Mouse (Mus musculus) liver, adult 2 months (tissue): ENCODE results near the gene Cactin. TPM values are rescaled to one million over a fixed set of nuclear protein-coding genes. Genes with fewer than 3 reads are reported as not detected.

ENCODE experiments used
- DNase-seq: peaks from one replicate; pipeline ENCODE4 v3.0.0-alpha.2; 2011; ENCODE audit warnings: low read depth, low spot score; ENCODE audit errors: extremely low read depth
- H3K27ac ChIP-seq: fragments of 200-500 bp; replicated peaks from 2 replicates; pipeline ENCODE4 v1.5.1; 2012; ENCODE audit warnings: low read depth, mild to moderate bottlenecking, control low read depth, inconsistent platforms, low read length; ENCODE audit not compliant: insufficient read depth
- H3K27me3 ChIP-seq: fragments of 200-500 bp; 2 replicates; pipeline ENCODE4 v1.6.1; 2012; ENCODE audit warnings: mild to moderate bottlenecking, moderate library complexity, low read length, inconsistent platforms; ENCODE audit not compliant: control insufficient read depth, insufficient read depth
- H3K36me3 ChIP-seq: fragments of 200-500 bp; 2 replicates; pipeline ENCODE4 v1.6.1; 2012; ENCODE audit warnings: low read length, inconsistent platforms; ENCODE audit not compliant: control insufficient read depth, insufficient read depth
- H3K4me1 ChIP-seq: fragments of 200-500 bp; 2 replicates; pipeline ENCODE4 v1.6.1; 2011; ENCODE audit warnings: low read length; ENCODE audit not compliant: control insufficient read depth, insufficient read depth
- H3K4me3 ChIP-seq: fragments of 200-500 bp; 2 replicates; pipeline ENCODE4 v1.5.1; 2011; ENCODE audit warnings: low read depth, mild to moderate bottlenecking, control low read depth, low read length, moderate library complexity; ENCODE audit not compliant: insufficient read depth
- H3K79me2 ChIP-seq: fragments of 200-500 bp; 2 replicates; pipeline ENCODE4 v1.6.1; 2012; ENCODE audit warnings: inconsistent platforms, mild to moderate bottlenecking, low read length, moderate library complexity; ENCODE audit not compliant: control insufficient read depth, insufficient read depth
- H3K9ac ChIP-seq: fragments of 200-500 bp; 2 replicates; pipeline ENCODE4 v1.6.1; 2012; ENCODE audit warnings: low read depth, mild to moderate bottlenecking, control low read depth, inconsistent platforms, low read length
- CTCF ChIP-seq: fragments of 200-500 bp; IDR thresholded peaks from 2 replicates; pipeline ENCODE4 v1.5.1; 2011; ENCODE audit warnings: low read depth, low read length, control low read depth
- POLR2A ChIP-seq: fragments of 200-500 bp; IDR thresholded peaks from 2 replicates; pipeline ENCODE4 v1.6.1; 2011; ENCODE audit warnings: low read length, control low read depth; ENCODE audit not compliant: insufficient read depth; ENCODE audit errors: extremely low read depth
- WGBS: fragments of 180-500 bp; shearing (Covaris S2); methylation state at CpG from one replicate; pipeline ENCODE4 v1.1.7; 2018; 5-methylcytosine and 5-hydroxymethylcytosine counted together
- polyA plus RNA-seq: library from polyadenylated mRNA; depleted of rRNA; stranded (reverse); fragments of >200 nt; gene quantifications from 2 replicates; pipeline ENCODE4 v1.2.3, GENCODE M21; 2012
- total RNA-seq: library from RNA; depleted of rRNA; stranded (reverse); fragments of >200 nt; gene quantifications from 2 replicates; pipeline ENCODE4 v1.2.3, GENCODE M21; 2014

Cactin gene
- total and polyA plus RNA-seq, 2 experiments = 5.0 to 14.1 TPM

- H3K27me3 ChIP-seq = no peaks in the 10 kb centered on the region
- DNase-seq = peak; percentile 59
- H3K79me2 ChIP-seq = 0 out of 2 replicates have a peak, but pooled peaks cover 3% of the 10 kb centered on the region
- 2% methylated on average over 79 of the region's 79 CpGs for WGBS
- H3K9ac ChIP-seq = peak within 1 kb of the TSS; percentile 91
- no peaks in the 10 kb centered on the region for H3K36me3 ChIP-seq
- H3K27ac ChIP-seq = no peak within 1 kb of the TSS
- TF ChIP-seq POLR2A = peak; percentile 61; the same call in 1 of the 2 replicates
- TF ChIP-seq CTCF = no peak
- peak within 1 kb of the TSS; percentile 89 for H3K4me3 ChIP-seq
- H3K4me1 ChIP-seq = peaks cover 13% of the 10 kb centered on the region
Observed at GRCm38 (mm10) chr10:81356991-81357844, 36.3 kb downstream of the Cactin start, which contains the start of gene Mfsd12. Gene Mfsd12, plus strand, starts transcription at chr10:81357491.

- H3K27me3 ChIP-seq = no peaks in the 10 kb centered on the region
- H3K4me1 ChIP-seq = peaks cover 13% of the 10 kb centered on the region
- no peak for DNase-seq
- 50% methylated on average over 4 of the region's 4 CpGs for WGBS
- H3K4me3 ChIP-seq = no peak overlapping the region
- 0 out of 2 replicates have a peak, but pooled peaks cover 3% of the 10 kb centered on the region for H3K79me2 ChIP-seq
- H3K27ac ChIP-seq = no peak overlapping the region
- H3K9ac ChIP-seq = peak overlapping the region; percentile 91
- no peaks in the 10 kb centered on the region for H3K36me3 ChIP-seq
- TF ChIP-seq CTCF (no peak), POLR2A (no peak)
Observed at GRCm38 (mm10) chr10:81358209-81358608, 37.3 kb downstream of the Cactin start.

- Histone ChIP-seq H3K4me3 (no peak overlapping the region), H3K9ac (no peak overlapping the region)
- no peak for TF ChIP-seq POLR2A
- no peak for TF ChIP-seq CTCF
Observed at GRCm38 (mm10) chr10:81358841-81359240, 37.9 kb downstream of the Cactin start.

GRCm38 (mm10) chr10:81360721-81361120 lies 39.8 kb downstream of the Cactin start:
- no peaks in the 10 kb centered on the region for H3K27me3 ChIP-seq
- H3K9ac ChIP-seq = no peak overlapping the region
- H3K36me3 ChIP-seq = no peaks in the 10 kb centered on the region
- H3K4me3 ChIP-seq = no peak overlapping the region
- DNase-seq = no peak
- peaks cover 13% of the 10 kb centered on the region for H3K4me1 ChIP-seq
- H3K27ac ChIP-seq = no peak overlapping the region
- 89% methylated on average over 8 of the region's 8 CpGs for WGBS
- 0 out of 2 replicates have a peak, but pooled peaks cover 3% of the 10 kb centered on the region for H3K79me2 ChIP-seq
- no peak for TF ChIP-seq CTCF
- no peak for TF ChIP-seq POLR2A

More at GRCm38 (mm10) chr10:81358841-81359240, 37.9 kb downstream of the Cactin start:
- H3K79me2 ChIP-seq = 0 out of 2 replicates have a peak, but pooled peaks cover 3% of the 10 kb centered on the region
- H3K27ac ChIP-seq = no peak overlapping the region
- no peaks in the 10 kb centered on the region for H3K27me3 ChIP-seq
- peak; percentile 50 for DNase-seq
- H3K4me1 ChIP-seq = peaks cover 13% of the 10 kb centered on the region
- 11% methylated on average over 1 of the region's 1 CpGs for WGBS
- H3K36me3 ChIP-seq = no peaks in the 10 kb centered on the region

GRCm38 (mm10) chr10:81362336-81362949 lies 41.5 kb downstream of the Cactin start:
- no peaks in the 10 kb centered on the region for H3K36me3 ChIP-seq
- H3K9ac ChIP-seq = no peak overlapping the region
- no peak overlapping the region for H3K27ac ChIP-seq
- 0 out of 2 replicates have a peak, but pooled peaks cover 3% of the 10 kb centered on the region for H3K79me2 ChIP-seq
- no peak for DNase-seq
- no peak for TF ChIP-seq CTCF
- H3K4me3 ChIP-seq = no peak overlapping the region
- no peaks in the 10 kb centered on the region for H3K27me3 ChIP-seq
- WGBS = 82% methylated on average over 12 of the region's 12 CpGs
- peaks cover 12% of the 10 kb centered on the region for H3K4me1 ChIP-seq
